Mouse (Mus musculus): ENCODE data around the gene Npl. TPM values are rescaled to one million over a fixed set of nuclear protein-coding genes. Genes with fewer than 3 reads are reported as not detected.
A peak's percentile ranks its signal among the peaks of the same experiment; 100 is the strongest.
"Not testable (repeated sequence)": the region's sequence is repeated elsewhere in the genome, so short reads cannot be mapped to it uniquely, and the experiment has no call there.

The Npl gene
- total RNA-seq, 2 experiments from 2014 or later = 2.5 to 3.9 TPM

GRCm38 (mm10) chr1:153540753-153541152 lies 9.1 kb downstream of the Npl start:
- DNase-seq = no peak

DNA sequence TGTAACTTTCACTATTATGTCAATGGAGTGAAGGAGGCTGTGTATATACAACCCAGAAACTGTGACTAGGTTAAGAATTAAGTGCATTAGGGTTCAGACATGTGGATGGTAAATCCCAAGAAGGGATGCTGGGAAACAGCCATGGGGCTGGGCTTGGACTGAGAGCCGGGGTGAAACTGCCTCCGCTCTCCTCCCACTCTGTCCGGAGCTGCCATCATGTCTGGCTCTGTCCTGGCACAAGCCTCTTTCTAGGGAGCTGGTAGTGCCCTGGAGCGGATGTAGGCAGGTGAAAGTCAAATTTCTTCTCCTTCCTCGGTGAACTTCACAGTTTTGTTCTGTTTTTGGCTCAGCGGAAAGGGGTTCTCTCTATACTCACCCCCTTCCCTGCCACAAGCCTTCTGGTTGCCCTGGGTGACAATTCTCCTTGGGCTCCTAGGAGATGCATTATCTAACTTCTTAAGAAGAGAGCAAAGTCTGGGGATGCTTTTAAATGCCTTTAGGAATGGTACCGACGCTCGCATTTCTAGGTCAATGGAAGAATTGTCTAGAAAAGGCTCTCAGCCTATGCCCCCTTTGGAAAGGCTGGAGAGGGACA lies 10.0 kb downstream of the Npl start:
- DNase-seq = no peak

DNA sequence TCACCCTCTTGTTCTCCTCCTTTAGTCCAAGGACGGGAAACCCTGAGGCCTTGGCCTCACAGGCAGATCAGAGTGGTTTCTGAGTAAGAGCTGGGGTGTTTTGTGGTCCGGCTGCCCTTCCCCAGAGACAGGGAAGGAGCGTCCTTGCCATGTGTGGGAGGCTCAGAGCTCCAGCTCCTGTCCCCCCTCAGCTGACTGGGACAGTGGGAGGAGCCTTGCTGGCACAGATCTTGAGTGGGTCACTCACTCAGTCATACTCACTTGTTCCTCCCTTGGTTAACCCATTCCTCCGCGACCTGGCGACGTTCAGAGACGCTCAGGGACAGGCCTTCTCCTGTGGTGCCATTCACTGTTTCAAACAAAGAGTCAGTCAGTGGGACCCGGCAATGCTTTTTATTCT lies 14.2 kb downstream of the Npl start:
- DNase-seq = no peak

DNA sequence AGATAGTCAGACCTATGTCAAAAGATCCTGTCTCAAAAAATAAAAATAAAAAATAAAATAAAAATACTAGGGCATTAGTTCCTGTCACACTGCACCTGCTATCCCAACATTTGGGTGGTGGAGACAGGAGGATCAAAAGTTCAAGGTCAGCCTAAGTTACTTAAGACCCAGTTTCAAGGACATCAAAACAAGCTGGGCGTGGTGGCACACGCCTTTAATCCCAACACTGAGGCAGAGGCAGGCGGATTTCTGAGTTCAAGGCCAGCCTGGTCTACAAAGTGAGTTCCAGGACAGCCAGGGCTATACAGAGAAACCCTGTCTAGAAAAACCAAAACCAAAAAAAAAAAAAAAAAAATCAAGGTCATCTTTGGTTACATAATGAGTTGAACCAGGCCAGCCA lies 16.9 kb downstream of the Npl start:
- DNase-seq = not testable (repeated sequence)

DNA sequence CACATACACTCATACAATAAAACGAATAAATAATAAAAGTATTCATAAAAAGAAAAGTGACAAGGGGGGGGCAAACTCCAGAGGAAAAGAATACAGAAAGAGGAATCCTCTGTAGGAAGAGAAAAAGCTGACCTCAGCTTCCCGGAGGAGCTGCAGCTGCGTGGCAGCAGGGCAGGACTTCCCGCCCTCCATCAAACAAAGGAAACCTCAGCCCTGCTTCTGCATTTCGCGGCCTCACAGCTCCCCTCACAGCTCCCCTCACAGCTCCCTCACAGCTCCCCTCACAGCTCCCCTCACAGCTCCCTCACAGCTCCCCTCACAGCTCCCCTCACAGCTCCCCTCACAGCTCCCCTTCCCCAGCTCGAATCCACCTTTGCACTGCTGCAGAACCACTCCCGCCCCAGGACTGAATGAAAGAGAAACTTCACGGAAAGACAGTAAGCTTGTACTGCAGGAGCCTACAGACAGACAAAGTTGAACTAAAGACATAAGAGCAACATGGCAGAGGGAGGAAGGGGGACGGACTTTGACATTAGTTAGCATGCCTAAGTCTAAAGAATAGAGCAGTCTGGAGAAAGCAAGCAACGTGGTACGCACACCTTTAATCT lies 17.5 kb downstream of the Npl start:
- peak; percentile 27 for DNase-seq

DNA sequence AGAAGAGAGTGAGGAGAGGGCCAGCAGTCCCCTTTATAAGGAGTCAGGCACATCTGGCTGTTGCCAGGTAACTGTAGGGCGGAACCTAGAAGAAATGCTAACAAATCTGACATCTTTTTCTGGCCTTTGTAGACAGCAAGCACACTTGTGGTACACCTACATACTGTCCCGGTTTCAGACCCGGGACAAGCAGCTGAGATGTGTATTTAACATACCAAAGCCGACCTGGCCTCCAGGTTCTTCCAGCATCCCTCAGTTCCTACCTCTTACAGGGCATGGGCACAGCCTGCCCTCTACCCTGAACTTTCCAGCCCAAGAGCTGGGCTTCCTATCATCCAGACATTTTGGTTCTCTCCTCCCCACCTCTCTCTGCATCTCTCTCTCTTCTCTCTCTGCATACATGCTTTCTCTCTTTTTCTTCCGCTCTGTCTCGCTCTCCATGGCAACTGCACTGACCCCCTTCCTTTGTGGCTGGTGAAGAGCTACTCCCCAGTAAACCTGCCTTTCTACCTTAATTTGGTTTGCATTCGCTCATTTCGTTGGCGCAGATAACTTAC lies 18.1 kb downstream of the Npl start:
- no peak for DNase-seq

DNA sequence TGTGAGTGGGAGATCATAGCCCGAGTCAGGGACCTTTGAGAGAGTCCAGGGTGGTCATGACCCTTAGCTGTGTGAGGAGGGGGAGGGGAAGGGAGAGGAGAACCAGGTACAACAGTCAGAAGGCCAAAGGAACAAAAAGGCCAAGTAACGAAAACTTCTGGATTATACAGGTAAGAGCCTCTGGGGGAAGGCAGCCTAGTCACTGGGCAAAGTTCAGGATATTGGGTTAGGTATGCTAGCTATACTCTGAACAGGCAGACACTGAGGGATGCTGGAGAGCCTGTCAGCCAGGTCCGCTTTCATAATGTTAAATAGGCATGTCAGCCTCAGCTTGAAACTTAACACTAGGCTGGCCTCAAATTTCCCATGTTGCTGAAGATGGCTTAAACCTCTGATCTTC lies 27.7 kb downstream of the Npl start:
- no peak for DNase-seq

- no peak for DNase-seq
Observed at GRCm38 (mm10) chr1:153515368-153515767, 34.5 kb downstream of the Npl start.

DNA sequence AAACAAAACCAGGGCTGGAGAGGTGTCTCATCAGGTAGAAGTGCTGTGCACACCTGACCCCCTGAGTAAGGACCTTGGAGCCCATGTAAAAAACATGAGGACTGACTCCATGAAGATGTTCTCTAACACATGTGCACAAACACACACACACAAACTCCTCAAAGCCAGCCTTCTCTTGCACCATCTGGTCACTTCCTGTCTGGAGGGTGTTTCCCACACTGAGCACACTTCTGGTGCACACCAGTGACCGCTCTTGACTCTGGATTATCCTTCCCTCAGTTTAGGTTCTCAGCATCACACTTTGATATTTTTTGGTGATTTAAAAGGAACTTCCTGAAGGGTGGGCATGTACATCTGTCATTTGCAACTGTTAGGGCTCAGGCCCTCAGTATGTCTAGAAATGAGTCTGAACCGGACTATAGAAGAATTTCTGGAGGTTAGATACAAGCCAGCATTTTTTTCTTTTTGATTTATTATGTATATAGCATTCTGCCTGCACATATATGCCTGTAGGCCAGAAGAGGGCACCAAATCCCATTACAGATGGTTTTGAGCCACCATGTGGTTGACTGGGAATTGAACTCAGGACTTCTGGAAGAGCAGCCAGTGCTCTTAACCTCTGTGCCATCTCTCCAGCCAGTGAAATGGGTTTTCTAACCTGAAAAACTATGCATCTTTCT lies 39.4 kb downstream of the Npl start:
- no peak for DNase-seq

DNA sequence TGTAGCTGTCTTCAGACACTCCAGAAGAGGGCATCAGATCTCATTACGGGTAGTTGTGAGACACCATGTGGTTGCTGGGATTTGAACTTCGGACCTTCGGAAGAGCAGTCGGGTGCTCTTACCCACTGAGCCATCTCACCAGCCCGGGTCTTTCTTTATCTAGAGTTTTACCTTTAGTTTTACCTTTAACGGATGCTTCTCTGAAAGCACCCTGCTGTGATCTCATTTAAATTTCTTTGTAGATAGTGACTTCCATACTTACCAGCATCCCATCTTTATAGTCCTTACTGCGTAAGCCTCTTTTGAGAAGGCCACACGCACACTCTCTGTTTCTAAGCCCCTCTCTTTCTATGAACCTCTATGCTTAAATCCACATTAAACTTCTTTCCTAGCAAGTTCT lies 40.3 kb downstream of the Npl start:
- DNase-seq = not testable (repeated sequence)

DNA sequence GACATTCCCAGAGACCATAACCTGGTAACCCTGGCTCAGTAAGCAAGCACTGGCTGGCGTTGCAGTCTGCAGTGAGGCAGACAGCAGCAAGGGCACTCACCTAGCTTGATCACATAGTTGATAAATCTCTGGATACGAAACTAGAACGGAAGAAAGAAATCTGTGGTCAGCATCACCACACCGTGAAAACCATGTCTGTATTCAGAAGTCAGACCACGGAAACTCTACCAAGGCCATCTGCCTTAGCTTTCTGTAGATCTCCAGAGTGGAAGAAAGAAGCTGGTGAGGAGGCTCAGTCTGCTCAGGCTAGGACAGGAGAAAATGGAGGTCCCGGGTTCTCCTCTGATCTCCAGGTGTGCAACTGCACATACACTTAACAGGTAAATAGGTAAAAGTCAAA lies 40.8 kb downstream of the Npl start:
- DNase-seq = no peak

DNA sequence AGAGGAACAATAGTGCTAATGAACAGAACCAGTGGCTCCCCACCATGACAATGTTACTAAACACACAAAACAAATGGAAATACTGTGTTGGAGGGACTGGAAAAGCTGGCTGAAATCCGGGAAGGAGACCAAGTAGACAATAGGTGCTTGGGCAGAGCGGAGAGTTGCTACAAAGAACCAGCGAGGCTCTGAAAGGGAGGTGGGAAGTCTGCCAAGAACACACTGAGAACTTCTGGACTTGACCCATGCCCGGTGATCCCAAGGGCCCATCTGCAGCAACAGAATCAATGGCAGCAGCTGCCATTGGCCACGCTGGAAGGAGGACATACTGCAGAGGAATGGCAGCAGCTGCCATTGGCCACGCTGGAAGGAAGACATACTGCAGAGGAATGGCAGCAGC lies 43.6 kb downstream of the Npl start:
- DNase-seq = peak; percentile 33

DNA sequence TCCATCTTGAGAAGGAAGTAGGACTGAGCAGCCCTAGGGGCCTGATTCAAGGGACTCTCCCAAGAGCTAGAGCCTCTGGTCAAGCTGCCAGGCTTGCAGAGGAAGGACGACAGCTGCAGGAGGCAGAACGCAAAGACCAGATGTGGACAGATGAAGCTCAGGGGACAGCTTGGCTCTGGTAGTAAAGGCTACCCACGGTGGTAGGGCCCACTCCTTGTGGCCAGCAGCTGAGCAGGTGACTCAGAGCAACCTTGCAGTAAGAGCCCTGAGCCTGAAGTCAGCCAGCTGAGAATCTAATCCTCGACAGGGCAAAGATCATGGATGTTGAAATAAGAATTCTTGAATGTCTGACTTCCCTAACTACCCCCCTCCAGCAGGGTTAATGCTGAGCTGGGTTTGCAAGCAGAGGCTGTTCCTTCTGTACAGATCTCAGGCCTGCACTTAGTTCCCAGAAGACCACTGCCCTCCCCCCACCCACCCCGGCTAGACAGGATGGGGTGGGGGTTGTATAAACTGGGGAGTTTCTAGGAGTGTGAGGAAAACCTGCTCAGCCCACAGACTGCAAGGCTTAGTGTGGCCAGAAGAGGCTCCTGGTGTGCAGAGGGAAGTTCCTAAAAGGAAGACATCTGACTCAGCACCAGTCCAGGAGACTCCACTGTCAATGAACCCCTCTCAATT lies 48.1 kb downstream of the Npl start:
- DNase-seq = peak; percentile 23

- DNase-seq = no peak
Observed at GRCm38 (mm10) chr1:153500030-153500429, 49.8 kb downstream of the Npl start.

- DNase-seq = no peak
Observed at GRCm38 (mm10) chr1:153496030-153496429, 53.8 kb downstream of the Npl start.

GRCm38 (mm10) chr1:153493931-153494330 lies 55.9 kb downstream of the Npl start:
- DNase-seq = no peak

GRCm38 (mm10) chr1:153493338-153493737 lies 56.5 kb downstream of the Npl start:
- DNase-seq = no peak

GRCm38 (mm10) chr1:153491822-153492221 lies 58.0 kb downstream of the Npl start:
- DNase-seq = no peak

- no peak for DNase-seq
Observed at GRCm38 (mm10) chr1:153491345-153491744, 58.5 kb downstream of the Npl start.

GRCm38 (mm10) chr1:153489963-153490362 lies 59.9 kb downstream of the Npl start:
- no peak for DNase-seq

GRCm38 (mm10) chr1:153489540-153489939 lies 60.3 kb downstream of the Npl start:
- DNase-seq = no peak

DNA sequence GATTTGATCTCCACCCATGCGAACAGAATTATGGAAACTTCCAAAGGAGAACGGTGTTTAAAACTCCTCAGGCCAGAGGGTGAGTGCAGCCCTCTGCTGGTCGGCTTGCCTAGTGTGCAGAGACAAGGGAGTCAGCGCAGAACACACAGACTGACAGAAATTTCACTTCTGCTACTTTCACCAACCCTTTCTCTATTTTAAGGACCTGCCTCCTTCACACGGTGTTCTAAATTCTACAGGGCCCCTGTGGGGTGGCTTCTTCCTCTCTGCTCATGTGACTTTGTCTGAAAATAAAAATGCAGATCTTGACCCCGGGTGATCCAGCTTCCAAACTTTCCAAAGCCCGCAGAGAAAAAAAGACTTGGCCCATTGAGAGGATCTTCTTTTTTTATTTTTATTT lies 60.7 kb downstream of the Npl start:
- peak; percentile 19 for DNase-seq

- DNase-seq = peak; percentile 100
Observed at GRCm38 (mm10) chr1:153487500-153487879, 62.4 kb downstream of the Npl start, which contains the start of gene Dhx9. Dhx9 (minus strand) TSS chr1:153487660.
